Mouse (Mus musculus): Measurements from ENCODE around the gene Zfp36l2.
A peak's percentile ranks its signal among the peaks of the same experiment; 100 is the strongest.
"Not testable (repeated sequence)": the region's sequence is repeated elsewhere in the genome, so short reads cannot be mapped to it uniquely, and the experiment has no call there.

The Zfp36l2 gene

GRCm38 (mm10) chr17:84187727-84188373, at the start of gene Zfp36l2:
TSS of gene Zfp36l2 (minus strand) at chr17:84187947.
- peak; percentile 84 for DNase-seq (ENCODE audit: low spot score)

GRCm38 (mm10) chr17:84236781-84237557, 49.2 kb upstream of the Zfp36l2 start:
- DNase-seq (ENCODE audit: low spot score), result no peak

DNA sequence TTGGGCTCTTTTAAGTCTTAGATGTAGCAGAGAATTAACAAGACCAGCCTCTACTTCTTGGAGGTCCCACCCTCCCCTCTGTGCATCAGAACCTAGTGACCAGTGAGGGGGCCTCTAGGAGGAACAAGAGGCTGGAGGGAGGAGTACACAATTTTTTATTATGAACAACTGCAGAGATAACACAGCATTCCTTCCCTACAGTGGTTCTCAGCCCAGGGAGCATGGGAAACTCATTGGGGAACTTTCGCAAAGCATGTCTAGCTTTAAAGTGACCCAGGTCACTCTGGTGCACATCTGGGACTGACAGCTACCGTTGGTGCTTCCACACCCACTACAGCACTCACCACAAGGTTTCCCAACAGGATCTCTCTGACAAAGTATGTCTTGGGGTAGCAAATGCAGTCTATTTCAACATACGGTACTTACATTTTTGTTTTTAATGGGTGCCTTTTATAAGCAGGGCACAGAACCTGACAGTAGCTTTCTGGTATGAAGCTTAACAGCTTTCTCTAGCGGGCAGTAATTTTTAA, 47.7 kb upstream of the Zfp36l2 start:
- no peak for DNase-seq (ENCODE audit: low spot score)

- DNase-seq (ENCODE audit: low spot score), result not testable (repeated sequence)
Measured at GRCm38 (mm10) chr17:84234785-84235184, 47.0 kb upstream of the Zfp36l2 start.

DNA sequence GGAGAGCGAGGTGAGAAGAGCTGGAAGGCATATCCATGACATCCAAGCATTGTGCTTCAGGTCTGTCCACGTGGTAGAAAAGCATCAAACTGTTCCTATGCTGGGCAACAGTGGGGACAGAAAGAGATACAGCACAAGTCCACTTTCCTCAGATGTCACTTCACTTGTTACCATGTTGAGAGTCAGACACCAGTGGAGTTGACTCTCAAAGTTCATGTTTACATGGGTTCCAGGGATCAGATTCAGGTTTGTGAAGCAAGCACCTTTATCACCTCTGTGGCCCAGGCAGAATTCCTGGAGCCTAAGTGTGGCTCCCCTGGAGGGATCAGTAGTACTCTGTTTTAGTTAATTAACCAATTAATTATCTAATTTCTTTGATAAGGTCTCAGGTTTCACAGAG, 46.0 kb upstream of the Zfp36l2 start:
- no peak for DNase-seq (ENCODE audit: low spot score)

DNA sequence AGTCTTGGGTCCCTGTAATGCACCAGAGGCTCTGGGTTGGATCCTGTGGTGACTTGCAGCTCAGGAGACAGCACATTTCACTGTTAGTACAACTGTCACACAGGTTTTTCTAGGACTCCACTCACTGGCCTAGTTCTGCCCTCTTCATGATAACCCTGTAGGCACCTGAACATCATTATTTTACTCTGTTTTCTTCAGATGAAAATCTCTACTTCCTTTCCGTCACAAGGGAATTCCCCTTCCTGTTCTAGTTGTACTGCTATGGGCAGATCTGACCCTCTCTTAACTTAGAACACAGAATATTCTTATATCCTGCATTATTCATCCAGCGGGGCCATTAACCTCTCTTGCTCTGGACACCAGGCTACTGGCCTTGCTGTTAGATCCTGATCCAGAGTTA, 43.6 kb upstream of the Zfp36l2 start:
- DNase-seq (ENCODE audit: low spot score), result no peak

DNA sequence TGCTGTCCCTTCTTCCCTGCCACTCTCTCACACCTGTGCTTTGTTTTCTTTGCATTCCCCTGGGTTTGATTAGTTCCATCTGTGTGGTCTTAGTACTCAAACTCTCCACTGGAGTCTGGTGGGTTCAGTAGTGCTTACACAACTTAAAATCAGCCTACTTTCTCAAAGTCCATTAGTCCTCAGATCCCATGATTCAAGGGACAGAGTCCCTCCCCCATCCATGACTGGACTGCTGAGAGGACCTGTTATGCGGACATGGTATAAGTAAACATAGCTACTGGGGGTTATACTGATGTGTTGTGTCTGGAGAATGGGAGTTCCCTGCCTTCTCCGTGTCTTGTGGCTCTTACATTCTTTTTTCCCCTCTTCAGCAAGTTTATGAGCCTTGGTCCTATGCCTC, 40.5 kb upstream of the Zfp36l2 start:
- DNase-seq (ENCODE audit: low spot score), result no peak

GRCm38 (mm10) chr17:84226681-84227080, 38.9 kb upstream of the Zfp36l2 start:
- DNase-seq (ENCODE audit: low spot score), result no peak

DNA sequence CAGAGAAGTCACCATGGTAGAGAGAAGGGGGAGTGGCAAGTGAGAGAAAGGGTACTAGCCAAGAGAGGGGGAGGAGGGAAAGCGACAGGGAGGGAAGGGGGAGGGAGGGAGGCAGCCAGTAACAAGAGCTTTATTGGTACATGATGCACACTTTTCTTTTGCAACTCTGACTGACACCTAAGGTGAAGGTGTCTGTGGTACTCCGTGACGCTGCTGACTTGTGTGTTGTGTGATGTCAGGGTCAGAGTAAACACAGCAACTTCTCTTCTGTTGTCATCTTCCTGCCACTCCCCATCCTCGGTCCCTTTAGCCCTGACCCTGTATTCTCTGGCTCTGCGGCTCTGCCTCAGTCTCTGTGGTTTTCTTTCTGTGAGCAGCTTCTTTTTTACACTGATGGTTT, 38.5 kb upstream of the Zfp36l2 start:
- DNase-seq (ENCODE audit: low spot score), result no peak

GRCm38 (mm10) chr17:84224217-84224887, 36.6 kb upstream of the Zfp36l2 start:
- no peak for DNase-seq (ENCODE audit: low spot score)

DNA sequence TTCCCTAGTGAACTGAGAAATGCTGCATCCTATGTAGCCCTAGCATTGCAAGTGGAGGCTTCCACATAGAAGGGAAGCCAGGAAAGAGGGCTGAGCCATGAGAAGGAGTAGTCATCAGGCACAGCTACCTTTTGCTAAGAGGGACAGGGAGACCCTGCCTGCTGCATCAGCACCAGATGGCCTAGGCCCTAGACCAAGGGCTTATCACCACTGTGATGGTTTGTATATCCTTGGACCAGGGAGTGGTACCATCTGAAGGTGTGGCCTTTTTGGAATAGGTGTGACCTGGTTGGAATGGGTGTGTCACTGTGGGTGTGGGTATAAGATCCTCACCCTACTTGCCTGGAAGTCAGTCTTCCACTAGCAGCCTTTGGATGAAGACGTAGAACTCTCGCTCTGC, 31.1 kb upstream of the Zfp36l2 start:
- not testable (repeated sequence) for DNase-seq (ENCODE audit: low spot score)

- no peak for DNase-seq (ENCODE audit: low spot score)
Measured at GRCm38 (mm10) chr17:84217696-84218095, 29.9 kb upstream of the Zfp36l2 start.

DNA sequence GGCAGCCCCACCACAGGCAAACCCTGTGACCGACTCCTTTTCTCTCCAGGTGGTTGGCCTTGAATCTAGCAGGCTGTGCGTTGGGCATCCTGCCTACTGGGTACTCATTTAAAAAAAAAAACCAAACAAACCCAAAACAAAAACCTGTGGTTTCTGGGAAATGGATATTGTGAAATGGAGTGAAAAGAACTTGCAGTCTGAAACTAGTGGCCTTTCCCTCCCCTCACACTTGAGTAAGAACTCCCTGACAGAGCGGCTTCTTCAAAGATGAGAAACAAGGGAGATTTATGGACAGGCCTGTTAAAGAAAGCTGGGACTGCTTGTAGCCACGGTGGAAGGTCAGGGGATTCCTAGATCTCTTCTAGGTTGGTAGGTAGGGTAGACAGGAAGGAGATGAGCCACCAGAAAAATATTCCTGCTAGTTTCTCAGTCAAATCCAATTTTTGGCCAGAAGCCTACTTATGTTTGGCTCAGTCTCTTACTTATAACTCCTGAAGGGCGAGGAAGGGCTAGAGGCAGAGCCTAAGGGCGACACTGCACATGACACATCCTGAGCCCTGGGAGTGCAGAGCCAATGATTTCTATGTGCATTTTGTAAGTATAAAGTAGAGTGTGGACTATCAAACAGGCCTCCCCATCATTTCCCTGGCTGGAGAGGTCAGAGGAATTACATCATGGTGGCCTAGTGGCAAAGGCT, 27.7 kb upstream of the Zfp36l2 start:
- no peak for DNase-seq (ENCODE audit: low spot score)

DNA sequence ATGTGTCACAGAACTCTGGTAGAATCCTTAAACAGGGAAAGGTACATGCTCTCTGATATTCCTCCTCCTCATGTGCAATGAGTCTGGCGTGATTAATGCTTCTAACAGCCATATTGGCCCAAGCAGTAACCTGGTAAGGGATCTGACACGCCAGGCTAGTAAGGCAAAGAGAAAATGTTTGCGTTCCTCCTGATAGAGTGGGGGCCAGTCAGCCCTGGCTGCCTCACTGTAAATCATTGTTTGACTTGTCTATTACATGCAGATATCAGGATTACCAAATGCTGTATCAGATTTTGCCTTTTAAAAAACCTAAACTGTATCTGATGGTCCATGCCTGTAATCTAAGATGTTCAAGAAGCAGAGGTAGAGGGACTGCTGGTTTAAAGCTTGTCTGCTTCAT, 25.7 kb upstream of the Zfp36l2 start:
- DNase-seq (ENCODE audit: low spot score), result no peak

DNA sequence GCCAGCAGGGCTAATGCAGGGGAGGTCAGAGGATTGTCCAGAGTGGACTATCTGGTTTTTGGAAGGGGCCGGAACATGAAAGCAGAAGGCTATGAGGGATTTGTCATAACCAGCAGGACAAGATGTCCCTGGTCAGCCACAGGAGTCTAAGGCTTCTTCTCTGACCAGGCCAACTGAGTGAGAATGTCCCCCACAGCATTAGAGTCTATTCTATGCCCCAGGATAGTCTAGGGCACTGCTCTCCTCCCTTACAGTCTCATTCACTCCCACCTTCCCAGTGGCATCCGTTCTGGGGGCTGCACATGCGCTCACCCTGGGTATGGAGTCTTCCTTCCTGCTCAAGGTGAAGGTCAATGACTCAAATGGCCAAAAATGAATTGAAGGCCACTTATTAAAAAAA, 19.9 kb upstream of the Zfp36l2 start:
- DNase-seq (ENCODE audit: low spot score), result no peak

DNA sequence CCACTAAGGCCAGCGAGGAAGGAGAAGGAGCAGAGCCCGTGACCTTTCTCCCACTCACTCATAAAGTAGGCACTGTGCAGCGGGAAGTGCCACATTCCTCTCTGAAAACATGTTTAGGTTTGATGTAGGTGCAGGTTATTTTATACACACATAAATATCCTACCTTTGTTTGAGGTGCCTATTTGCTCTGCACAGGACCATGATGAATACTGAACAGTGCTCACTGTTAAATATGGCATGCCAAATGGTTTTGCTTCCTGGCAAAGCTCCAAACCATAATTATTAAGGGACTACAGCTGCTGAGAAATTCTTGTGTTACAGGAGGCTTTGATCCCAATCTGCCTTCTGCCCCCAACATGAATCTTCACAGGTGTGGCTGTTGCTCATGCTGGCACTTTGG, 18.5 kb upstream of the Zfp36l2 start:
- DNase-seq (ENCODE audit: low spot score), result no peak

DNA sequence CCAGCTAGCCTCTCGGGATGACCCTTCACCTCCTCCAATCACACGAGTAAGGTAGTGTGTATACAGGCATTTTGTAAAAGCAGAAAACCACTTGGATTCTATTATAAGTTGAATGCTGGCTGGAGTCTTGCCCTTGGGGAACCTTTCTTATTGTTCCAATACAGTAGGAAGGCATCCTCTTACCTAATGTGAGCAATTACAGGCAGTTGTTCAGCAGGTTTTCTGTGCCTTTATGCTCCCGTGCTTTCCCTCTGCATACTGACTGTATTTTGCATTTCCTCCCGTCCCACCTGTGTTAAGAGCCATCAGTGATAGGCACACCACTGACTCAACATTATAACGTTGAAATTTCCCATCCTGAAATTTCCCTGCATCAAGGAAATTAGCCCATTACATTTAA, 17.2 kb upstream of the Zfp36l2 start:
- DNase-seq (ENCODE audit: low spot score), result no peak

- DNase-seq (ENCODE audit: low spot score), result no peak
Measured at GRCm38 (mm10) chr17:84203340-84203739, 15.6 kb upstream of the Zfp36l2 start.

GRCm38 (mm10) chr17:84201183-84201582, 13.4 kb upstream of the Zfp36l2 start:
- no peak for DNase-seq (ENCODE audit: low spot score)

- DNase-seq (ENCODE audit: low spot score), result no peak
Measured at GRCm38 (mm10) chr17:84197912-84198344, 10.2 kb upstream of the Zfp36l2 start.

- DNase-seq (ENCODE audit: low spot score), result no peak
Measured at GRCm38 (mm10) chr17:84196329-84196728, 8.6 kb upstream of the Zfp36l2 start.

GRCm38 (mm10) chr17:84195835-84196234, 8.1 kb upstream of the Zfp36l2 start:
- no peak for DNase-seq (ENCODE audit: low spot score)
